Mouse (Mus musculus): ENCODE measurements around the gene 1700010I14Rik.
A peak's percentile ranks its signal among the peaks of the same experiment; 100 is the strongest.

The 1700010I14Rik gene

DNA sequence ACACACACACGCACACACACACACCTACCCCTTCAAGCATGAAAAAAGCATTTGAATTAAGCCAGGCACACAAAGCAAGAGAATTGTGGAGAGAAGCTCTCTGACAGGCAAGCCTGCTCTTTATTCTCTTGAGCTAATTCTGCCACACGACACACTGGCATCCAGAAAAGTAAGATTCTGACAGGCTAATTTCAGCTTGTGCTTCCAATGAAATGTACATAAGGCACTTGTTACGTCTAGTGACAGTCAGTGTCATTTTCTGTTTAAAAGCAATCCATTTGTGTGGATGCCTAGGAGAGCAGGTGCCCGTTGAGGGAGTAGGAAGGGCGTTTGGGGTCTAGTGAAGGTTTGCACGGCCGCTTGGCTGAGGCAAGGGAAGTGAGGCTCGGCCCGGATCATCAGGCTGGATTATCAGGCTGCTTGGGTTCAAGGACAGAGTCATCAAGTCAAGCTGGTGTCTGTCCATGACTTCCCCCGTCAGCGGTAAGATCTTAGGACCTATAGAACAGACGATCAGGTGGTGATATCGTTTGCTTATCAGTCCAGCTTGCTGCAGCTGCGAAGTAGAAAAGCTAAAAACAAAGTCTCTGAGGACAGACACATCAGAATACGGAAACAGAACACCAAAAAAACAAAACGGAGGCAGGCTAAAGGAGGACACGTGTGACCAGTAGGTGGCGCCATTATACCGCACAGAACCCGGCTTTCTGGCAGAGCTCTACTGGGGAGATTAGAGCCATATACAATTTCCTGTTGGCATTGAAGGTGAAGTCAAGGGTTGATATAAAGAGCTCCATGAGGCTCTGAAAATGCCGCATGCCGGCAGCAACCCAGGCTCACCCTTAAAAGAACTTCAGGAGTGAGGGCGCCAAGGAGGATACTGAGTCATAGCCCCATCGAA is 43.4 kb downstream of the 1700010I14Rik start:
- peak; percentile 81 for DNase-seq

DNA sequence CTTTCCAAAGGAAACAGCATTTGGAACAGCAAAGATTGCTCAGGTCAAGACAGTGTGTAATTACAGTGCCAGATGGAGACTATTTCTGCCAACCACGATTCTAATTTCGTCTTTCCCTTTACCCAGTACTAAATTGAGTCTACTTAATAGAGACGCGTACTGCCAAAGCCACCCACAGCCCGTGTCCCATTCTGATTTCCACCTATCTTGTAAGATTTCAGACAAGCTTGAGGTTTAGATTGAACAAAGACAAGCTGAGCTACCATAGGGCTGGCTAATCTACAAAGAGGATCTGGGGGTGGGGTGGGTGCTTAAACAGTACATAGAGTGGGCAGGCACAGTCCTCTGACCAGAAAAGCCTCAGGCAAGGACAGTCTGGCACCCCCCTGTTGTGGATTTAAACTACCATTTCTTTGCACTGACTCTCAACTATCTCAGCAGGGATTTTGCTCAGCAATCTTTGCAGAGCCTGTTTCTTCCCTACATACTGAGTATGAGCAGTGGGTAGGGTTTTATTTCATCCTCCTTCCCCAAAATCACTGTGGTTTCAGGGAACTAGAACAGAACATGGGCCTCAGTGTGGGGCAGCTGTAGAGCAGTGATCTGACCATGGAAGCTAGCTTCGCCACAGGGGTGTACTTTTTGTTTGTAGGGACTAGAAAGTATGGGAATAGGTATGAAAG is 44.4 kb downstream of the 1700010I14Rik start:
- no peak for DNase-seq

DNA sequence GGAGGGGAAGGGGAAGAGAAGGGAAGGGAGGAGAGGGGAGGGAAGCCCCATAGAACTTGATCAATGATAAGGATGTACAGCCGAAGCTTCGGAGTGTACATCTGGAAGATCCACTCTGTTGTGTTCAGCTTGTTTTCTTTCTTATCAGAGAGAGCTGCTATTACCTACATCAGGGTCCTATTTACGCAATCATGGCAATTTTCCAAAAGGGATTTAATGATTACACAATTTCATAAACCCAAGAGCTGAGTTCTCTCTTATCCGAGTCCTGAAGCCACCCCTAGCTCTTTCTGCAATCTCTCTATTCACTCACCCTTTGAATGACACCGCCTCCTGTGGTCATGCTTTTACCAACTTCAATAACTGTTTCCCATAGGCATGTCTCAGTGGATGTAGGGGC is 45.4 kb downstream of the 1700010I14Rik start:
- DNase-seq: no peak

DNA sequence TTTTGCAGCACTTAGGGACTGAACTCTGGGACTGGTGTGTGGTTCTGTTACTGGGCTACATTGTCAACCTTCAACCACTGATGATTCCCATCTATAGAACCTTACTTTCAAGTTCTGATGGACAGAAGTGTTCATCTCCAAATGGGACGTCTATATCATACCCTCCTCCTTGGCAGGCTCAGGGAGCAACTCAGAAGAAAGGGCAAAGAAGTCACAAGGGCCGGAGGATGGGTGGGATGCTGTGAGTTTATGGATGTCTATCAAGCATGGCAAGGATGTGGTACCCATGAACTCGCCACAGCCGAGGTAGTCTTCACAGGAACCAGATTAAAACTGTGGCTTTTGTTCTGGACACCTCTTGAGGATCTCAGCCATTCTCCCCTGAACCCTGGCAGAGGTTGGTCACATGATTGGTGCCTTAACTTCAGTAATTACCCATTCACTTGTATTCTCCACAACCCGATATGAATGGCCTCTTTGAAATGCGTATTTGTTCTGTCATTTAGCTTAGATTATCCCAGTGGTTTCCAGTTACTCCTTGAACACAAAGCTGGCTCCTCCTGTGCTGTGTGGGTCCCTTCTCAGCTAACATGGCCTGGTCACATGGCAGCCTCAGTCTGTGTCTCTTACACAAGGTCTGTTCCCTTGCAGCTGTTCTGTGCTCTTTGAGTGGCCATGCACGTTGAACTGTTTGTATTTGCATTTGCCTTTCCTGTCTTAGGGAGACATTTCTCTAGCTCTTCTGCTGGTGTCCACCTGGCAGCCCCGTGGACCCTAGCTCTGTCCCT is 47.6 kb downstream of the 1700010I14Rik start:
- DNase-seq: no peak

DNA sequence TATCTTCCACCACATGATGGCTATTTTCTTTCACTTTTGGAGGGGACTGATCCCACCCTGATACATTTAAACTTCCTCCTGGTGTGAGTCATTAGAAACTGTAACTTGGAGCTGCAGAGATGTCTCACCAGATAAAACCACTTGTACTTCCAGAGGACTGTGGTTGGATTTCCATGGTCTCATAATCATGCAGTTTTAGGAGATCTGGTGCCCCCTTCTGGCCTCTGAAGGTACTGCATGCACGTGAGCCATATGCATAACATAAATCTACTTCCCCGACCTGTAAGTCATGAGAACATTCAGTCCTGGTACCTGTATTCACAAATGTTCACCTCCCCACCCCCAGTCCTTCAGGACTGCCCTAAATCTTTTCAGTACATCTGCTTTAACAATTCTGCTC is 54.6 kb downstream of the 1700010I14Rik start:
- no peak for DNase-seq

DNA sequence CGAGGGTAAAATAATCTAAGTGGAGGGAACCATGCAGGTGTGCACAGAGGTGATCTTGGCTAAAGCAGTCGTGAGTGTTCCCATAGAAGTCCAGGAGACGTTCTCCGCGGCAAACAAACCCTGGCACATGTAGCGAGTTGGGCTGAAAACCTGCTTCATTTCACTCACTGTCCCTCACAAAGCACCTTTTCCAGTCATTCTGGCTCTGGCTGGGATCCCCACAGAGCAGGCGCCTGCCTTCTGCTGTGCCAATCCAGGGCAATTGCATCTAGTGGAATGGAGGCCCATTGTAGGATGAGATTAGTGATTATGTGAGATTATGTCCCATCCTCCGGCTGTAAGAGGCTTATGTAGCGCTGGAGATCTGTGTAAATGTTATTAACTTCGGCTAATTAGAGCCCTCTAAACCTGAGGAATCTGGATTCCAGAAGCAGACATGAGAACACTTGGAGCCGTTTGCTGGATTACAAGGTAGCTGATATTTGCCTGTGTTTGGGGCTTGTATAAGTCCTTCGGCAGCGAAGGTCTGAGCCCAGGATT is 64.4 kb downstream of the 1700010I14Rik start:
- no peak for DNase-seq

DNA sequence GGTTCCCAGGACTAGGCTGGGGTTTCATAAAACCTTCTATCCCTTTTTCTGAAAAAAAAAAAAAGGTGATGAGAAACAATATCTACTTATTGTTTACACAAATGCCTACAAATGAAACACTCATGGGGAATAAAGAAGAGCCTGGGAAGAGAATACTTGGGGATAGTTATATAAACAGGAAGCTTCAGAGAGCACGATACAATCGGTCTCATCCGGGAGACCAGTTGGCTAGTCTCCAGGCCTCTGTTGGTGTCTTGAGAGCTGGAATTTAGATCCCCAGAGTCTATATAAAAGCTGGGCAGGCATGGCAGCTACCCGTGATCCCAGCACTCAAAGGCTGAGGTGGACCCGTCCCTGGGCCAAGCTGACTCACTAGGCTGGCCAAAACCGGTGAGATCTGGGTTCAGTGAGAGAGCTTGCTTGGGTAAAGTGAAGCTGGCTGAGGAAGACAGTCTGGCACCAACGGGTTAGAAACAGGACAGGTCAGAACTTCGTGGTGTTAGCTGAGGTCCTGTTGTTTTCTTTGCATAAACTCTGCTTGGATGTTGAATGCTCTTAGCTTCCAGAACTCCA is 71.3 kb downstream of the 1700010I14Rik start:
- DNase-seq: no peak
